Mouse (Mus musculus): ENCODE results near the gene Stx1a.
A peak's percentile ranks its signal among the peaks of the same experiment; 100 is the strongest.

The Stx1a gene

GRCm38 (mm10) chr5:135023344-135024173, at the start of gene Stx1a:
Stx1a (plus strand) TSS chr5:135023482.
- peak; percentile 93 for DNase-seq (ENCODE audit: low read depth, low spot score)

DNA sequence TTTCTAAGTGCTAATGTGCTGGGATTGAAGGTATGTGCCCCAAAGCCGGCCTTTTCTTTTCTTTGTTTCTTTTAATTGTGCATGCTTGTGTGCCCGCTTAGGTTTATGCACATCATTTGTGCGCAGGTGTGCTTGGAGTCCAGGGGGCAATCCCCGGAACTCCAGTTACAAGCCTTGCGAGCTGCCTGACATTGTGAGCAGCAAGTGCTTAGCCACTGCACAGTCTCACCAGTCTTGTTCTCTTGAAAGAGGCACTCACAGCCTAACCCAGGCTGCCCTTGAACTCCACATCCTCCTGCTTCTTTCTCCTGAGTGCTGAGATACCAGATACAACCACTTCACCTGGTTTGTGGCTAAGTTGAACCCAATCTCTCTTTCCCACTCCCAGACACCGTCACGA, 49.8 kb upstream of the Stx1a start:
- DNase-seq (ENCODE audit: low read depth, low spot score): no peak

- no peak for DNase-seq (ENCODE audit: low read depth, low spot score)
These were observed 49.0 kb upstream of the Stx1a start for GRCm38 (mm10) chr5:134974294-134974693.

GRCm38 (mm10) chr5:134974921-134975320, 48.4 kb upstream of the Stx1a start:
- DNase-seq (ENCODE audit: low read depth, low spot score): no peak

DNA sequence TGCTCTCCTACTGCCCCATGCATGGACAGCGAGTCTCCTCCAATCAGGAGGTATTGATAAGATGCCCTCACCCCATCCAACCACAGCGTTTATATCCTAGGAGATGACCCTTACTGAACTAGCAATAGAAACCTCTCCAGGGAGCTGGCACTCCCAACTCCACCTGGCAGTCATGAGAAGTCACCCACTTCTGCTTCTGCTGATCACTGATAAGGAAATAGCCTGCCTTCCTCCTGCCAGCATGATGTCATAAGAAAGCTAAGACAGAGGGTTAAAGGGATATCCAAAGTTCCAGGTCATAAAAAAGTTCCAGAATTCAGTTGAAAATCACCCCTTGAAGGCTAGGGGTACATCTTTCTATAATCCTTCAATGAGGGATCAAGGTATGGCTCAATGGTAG, 47.1 kb upstream of the Stx1a start:
- DNase-seq (ENCODE audit: low read depth, low spot score): no peak

DNA sequence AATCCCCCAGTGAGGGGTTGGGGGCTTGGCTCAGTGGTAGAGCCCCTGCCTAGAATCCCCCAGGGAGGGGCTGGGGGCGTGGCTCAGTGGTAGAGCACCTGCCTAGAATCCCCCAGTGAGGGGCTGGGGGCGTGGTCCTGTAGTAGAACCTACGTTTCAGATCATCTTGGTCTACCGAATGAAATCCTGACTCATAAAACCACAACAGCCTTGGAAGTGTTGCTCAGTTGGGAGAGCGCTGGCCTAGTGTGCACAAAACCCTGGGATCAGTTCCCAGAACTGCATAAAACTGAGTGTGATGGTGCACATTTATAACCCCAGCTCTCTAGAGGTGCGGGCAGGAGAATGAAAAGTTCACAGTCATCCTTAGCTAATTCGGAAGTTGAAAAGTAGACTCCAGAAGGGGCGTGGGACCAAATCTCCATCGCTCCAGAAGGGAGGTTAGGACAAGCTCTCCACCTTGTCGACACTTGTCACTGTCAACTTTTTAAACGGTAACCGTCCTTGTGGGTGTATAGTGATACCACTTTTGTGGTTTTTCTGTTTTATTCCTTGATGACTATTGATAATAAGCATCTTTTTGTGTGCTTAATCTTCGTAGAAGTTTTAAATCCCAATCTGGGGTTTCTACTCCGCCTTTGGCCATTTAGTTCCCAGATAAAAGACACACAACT, 46.6 kb upstream of the Stx1a start:
- DNase-seq (ENCODE audit: low read depth, low spot score): no peak

- no peak for DNase-seq (ENCODE audit: low read depth, low spot score)
These were observed 45.4 kb upstream of the Stx1a start for GRCm38 (mm10) chr5:134977837-134978236.

DNA sequence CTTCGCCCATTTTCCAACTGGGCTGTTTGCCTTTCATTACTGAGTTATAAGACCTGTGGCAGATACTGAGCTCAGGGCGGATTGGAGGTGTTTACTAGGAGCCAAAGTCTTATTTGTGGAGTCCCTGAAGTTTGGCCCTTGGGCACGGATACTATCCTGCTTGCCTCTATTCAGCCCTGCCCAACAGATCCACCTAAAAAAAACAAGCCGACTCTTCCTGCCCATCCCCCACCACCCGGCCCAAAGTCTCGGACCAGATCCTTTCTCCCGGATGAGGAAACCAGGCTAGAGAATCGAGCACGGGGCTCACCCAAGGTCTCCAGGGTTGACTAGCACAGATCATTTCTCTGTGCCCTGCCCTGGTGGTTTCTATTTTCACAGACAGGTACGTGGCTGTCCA, 42.1 kb upstream of the Stx1a start:
- DNase-seq (ENCODE audit: low read depth, low spot score): no peak

DNA sequence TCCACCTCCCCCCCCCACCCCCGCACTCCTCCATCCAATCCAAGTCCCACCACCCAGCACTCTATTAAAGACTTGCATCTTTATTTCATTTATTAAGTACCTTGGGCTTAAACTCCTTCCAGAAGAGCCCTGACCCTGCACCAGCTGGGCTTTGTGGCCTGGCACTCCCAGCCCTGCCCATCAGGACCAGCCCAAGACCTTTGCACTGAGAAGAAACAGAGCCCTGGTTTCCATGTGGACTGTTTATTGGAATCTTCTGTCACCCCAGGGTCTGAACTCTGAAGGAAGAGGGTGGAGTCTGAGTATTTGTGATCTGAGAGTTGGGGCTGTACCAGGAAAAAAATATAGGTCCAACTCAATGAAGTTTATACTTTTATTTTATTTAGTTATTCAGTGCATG, 40.2 kb upstream of the Stx1a start:
- DNase-seq (ENCODE audit: low read depth, low spot score): no peak

GRCm38 (mm10) chr5:134983771-134984170, 39.5 kb upstream of the Stx1a start:
- no peak for DNase-seq (ENCODE audit: low read depth, low spot score)

- DNase-seq (ENCODE audit: low read depth, low spot score): peak; percentile 21
These were observed 37.5 kb upstream of the Stx1a start, which contains the start of gene Cldn3 for GRCm38 (mm10) chr5:134985633-134986297. Cldn3 (plus strand) TSS chr5:134986214.

GRCm38 (mm10) chr5:134986298-134987268, 36.7 kb upstream of the Stx1a start:
- no peak for DNase-seq (ENCODE audit: low read depth, low spot score)

DNA sequence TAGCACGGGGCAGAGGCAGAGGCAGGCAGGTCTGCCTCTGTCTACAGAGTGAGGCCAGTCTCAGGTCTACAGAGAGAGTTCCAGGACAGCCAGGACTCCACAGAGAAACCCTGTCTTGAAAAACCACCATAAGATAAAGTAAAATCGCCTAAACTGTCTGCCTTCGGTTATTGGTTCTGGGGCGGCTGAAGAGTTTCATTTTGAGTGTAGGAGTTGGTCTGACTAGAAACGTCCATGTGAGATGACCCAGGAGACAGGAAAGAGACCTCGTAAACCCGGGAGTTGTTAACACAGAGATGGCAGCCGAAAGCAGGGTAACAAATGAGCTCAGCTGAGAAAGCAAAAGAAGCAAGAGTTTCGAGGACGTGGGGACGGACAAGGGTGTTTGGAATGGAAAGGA, 34.1 kb upstream of the Stx1a start:
- no peak for DNase-seq (ENCODE audit: low read depth, low spot score)

- no peak for DNase-seq (ENCODE audit: low read depth, low spot score)
These were observed 33.5 kb upstream of the Stx1a start for GRCm38 (mm10) chr5:134989741-134990140.

GRCm38 (mm10) chr5:134992566-134992965, 30.7 kb upstream of the Stx1a start:
- DNase-seq (ENCODE audit: low read depth, low spot score): no peak

GRCm38 (mm10) chr5:134998359-134998758, 24.9 kb upstream of the Stx1a start:
- DNase-seq (ENCODE audit: low read depth, low spot score): no peak

- DNase-seq (ENCODE audit: low read depth, low spot score): no peak
These were observed 23.5 kb upstream of the Stx1a start for GRCm38 (mm10) chr5:134999797-135000196.

- no peak for DNase-seq (ENCODE audit: low read depth, low spot score)
These were observed 22.5 kb upstream of the Stx1a start for GRCm38 (mm10) chr5:135000751-135001150.

GRCm38 (mm10) chr5:135001309-135001708, 22.0 kb upstream of the Stx1a start:
- peak; percentile 79 for DNase-seq (ENCODE audit: low read depth, low spot score)

- no peak for DNase-seq (ENCODE audit: low read depth, low spot score)
These were observed 21.1 kb upstream of the Stx1a start for GRCm38 (mm10) chr5:135002151-135002550.

All from mesoderm, embryonic 11.5 days (tissue).